Mouse (Mus musculus) testis, adult 2 months (tissue): ENCODE results near the gene 1600015I10Rik. TPM values are rescaled to one million over a fixed set of nuclear protein-coding genes. Genes with fewer than 3 reads are reported as not detected.
"Not testable (repeated sequence)": the region's sequence is repeated elsewhere in the genome, so short reads cannot be mapped to it uniquely, and the experiment has no call there.

ENCODE experiments used
- H3K27ac ChIP-seq: fragments of 200-500 bp; 2 replicates; pipeline ENCODE4 v1.5.1; 2012; ENCODE audit warnings: low read depth, low read length; ENCODE audit not compliant: control insufficient read depth, insufficient read depth
- H3K27me3 ChIP-seq: fragments of 200-500 bp; 2 replicates; pipeline ENCODE4 v1.6.1; 2012; ENCODE audit warnings: mild to moderate bottlenecking, low read length, moderate library complexity; ENCODE audit not compliant: control insufficient read depth, insufficient read depth
- H3K36me3 ChIP-seq: fragments of 200-500 bp; 2 replicates; pipeline ENCODE4 v1.6.1; 2012; ENCODE audit warnings: mild to moderate bottlenecking, low read length; ENCODE audit not compliant: control insufficient read depth, insufficient read depth
- H3K4me1 ChIP-seq: fragments of 200-500 bp; 2 replicates; pipeline ENCODE4 v1.6.1; 2012; ENCODE audit warnings: low read length; ENCODE audit not compliant: control insufficient read depth, insufficient read depth
- H3K4me3 ChIP-seq: fragments of 200-500 bp; 2 replicates; pipeline ENCODE4 v1.5.1; 2012; ENCODE audit warnings: low read depth, mild to moderate bottlenecking, low read length, moderate library complexity, mixed read lengths; ENCODE audit not compliant: control insufficient read depth
- CTCF ChIP-seq: fragments of 200-500 bp; IDR thresholded peaks from 2 replicates; pipeline ENCODE4 v1.5.1; 2012; ENCODE audit warnings: low read depth, mild to moderate bottlenecking, inconsistent platforms, low read length, moderate library complexity; ENCODE audit not compliant: control insufficient read depth, insufficient read depth, insufficient replicate concordance
- POLR2A ChIP-seq: fragments of 200-500 bp; IDR thresholded peaks from 2 replicates; pipeline ENCODE4 v1.6.1; 2012; ENCODE audit warnings: low read depth, mild to moderate bottlenecking, inconsistent platforms, low read length, moderate library complexity; ENCODE audit not compliant: control insufficient read depth
- polyA plus RNA-seq: library from polyadenylated mRNA; depleted of rRNA; stranded (reverse); fragments of >200 nt; gene quantifications from 2 replicates; pipeline ENCODE4 v1.2.3, GENCODE M21; 2012; rRNA removed

1600015I10Rik gene
- not detected in 2 replicates for polyA plus RNA-seq

GRCm38 (mm10) chr6:48929595-48929994, at the start of gene 1600015I10Rik:
TSS of gene 1600015I10Rik (plus strand) at chr6:48929895.
- H3K36me3 ChIP-seq = no peaks in the 10 kb centered on the region
- H3K27me3 ChIP-seq = no peaks in the 10 kb centered on the region
- TF ChIP-seq POLR2A (no peak), CTCF (no peak)
- no peak within 1 kb of the TSS for H3K27ac ChIP-seq
- no peak within 1 kb of the TSS for H3K4me3 ChIP-seq
- no peaks in the 10 kb centered on the region for H3K4me1 ChIP-seq

- H3K27ac ChIP-seq = no peak overlapping the region
- H3K4me3 ChIP-seq = no peak overlapping the region
- no peak for TF ChIP-seq CTCF
- TF ChIP-seq POLR2A = no peak
- no peaks in the 10 kb centered on the region for H3K36me3 ChIP-seq
- no peaks in the 10 kb centered on the region for H3K27me3 ChIP-seq
- no peaks in the 10 kb centered on the region for H3K4me1 ChIP-seq
These were observed 35.5 kb upstream of the 1600015I10Rik start for GRCm38 (mm10) chr6:48894203-48894602.

- Histone ChIP-seq H3K4me3 (no peak overlapping the region), H3K27me3 (no peaks in the 10 kb centered on the region), H3K4me1 (no peaks in the 10 kb centered on the region), H3K27ac (no peak overlapping the region), H3K36me3 (no peaks in the 10 kb centered on the region)
- no peak for TF ChIP-seq CTCF
- TF ChIP-seq POLR2A = no peak
These were observed 34.5 kb upstream of the 1600015I10Rik start for GRCm38 (mm10) chr6:48894938-48895818.

- no peak overlapping the region for H3K27ac ChIP-seq
- no peaks in the 10 kb centered on the region for H3K27me3 ChIP-seq
- H3K36me3 ChIP-seq = no peaks in the 10 kb centered on the region
- TF ChIP-seq POLR2A (no peak), CTCF (no peak)
- H3K4me1 ChIP-seq = no peaks in the 10 kb centered on the region
- H3K4me3 ChIP-seq = no peak overlapping the region
These were observed 33.8 kb upstream of the 1600015I10Rik start for GRCm38 (mm10) chr6:48895941-48896340.

GRCm38 (mm10) chr6:48896956-48897355, 32.7 kb upstream of the 1600015I10Rik start:
- no peaks in the 10 kb centered on the region for H3K36me3 ChIP-seq
- H3K27me3 ChIP-seq = no peaks in the 10 kb centered on the region
- H3K27ac ChIP-seq = no peak overlapping the region
- H3K4me3 ChIP-seq = no peak overlapping the region
- TF ChIP-seq POLR2A (no peak), CTCF (no peak)
- H3K4me1 ChIP-seq = no peaks in the 10 kb centered on the region

- H3K4me3 ChIP-seq, H3K36me3 ChIP-seq, H3K27ac ChIP-seq, H3K27me3 ChIP-seq, H3K4me1 ChIP-seq: not testable (repeated sequence)
These were observed 28.4 kb upstream of the 1600015I10Rik start for GRCm38 (mm10) chr6:48901316-48901715.

GRCm38 (mm10) chr6:48902511-48903406, 26.9 kb upstream of the 1600015I10Rik start:
- Histone ChIP-seq H3K4me3 (no peak overlapping the region), H3K36me3 (no peaks in the 10 kb centered on the region), H3K27me3 (no peaks in the 10 kb centered on the region), H3K27ac (no peak overlapping the region), H3K4me1 (no peaks in the 10 kb centered on the region; the same call in 1 of the 2 replicates)
- no peak for TF ChIP-seq CTCF
- TF ChIP-seq POLR2A = no peak
